Comparison of ENCODE assay signal across 12 mouse cellular contexts in genomic region chr14:27821801-27822200, GRCm38 (mm10).
A peak's percentile ranks its signal among the peaks of the same experiment; 100 is the strongest.
DNase-seq lines count a peak whose midpoint lies in the region; ATAC-seq and TF ChIP-seq lines count a peak whose summit lies in the region.
"Had no signal": no experiment of that assay in that cellular context is flagged by ENCODE, and none has a peak within 500 bp of the region (broad histone marks: within the 10 kb centered on the region; RNA-seq: fewer than 3 reads in every experiment).

No protein-coding gene starts in this region.

- ATAC-seq in intestine, postnatal 0 days = no peak
- no peak for ATAC-seq in intestine, embryonic 16.5 days
- no peak for ATAC-seq in granulocyte monocyte progenitor cell, adult 5-6 weeks (replicated peaks; ENCODE audit: poor library complexity, severe bottlenecking)
- ATAC-seq: inflammation-experienced regulatory T-cells, adult 6 months had no signal

- H3K27ac ChIP-seq in intestine, postnatal 0 days (ENCODE audit: low read depth, low read length) = no peak overlapping the region
- H3K27ac ChIP-seq in intestine, embryonic 16.5 days (ENCODE audit: low read length) = no peak overlapping the region
- H3K27ac ChIP-seq: liver, embryonic 15.5 days; neural tube, embryonic 12.5 days had no signal

- H3K9me3 ChIP-seq in intestine, postnatal 0 days (ENCODE audit: control insufficient read depth) = no peaks in the 10 kb centered on the region
- H3K9me3 ChIP-seq in intestine, embryonic 16.5 days (ENCODE audit: control insufficient read depth, low read length) = no peaks in the 10 kb centered on the region
- H3K9me3 ChIP-seq: liver, embryonic 15.5 days; neural tube, embryonic 12.5 days had no signal

- peak; percentile 43 for TF ChIP-seq CTCF in intestine, postnatal 0 days (IDR thresholded peaks at IDR 0.05; ENCODE audit: low read depth)

- H3K27me3 ChIP-seq in intestine, postnatal 0 days (replicated peaks; ENCODE audit: control insufficient read depth, insufficient read depth, low read length) = no peaks in the 10 kb centered on the region
- H3K27me3 ChIP-seq in intestine, embryonic 16.5 days (replicated peaks; ENCODE audit: control insufficient read depth, insufficient read depth, low read length) = no peaks in the 10 kb centered on the region
- H3K27me3 ChIP-seq: liver, embryonic 15.5 days; neural tube, embryonic 12.5 days had no signal

- no peak overlapping the region for H3K4me2 ChIP-seq in intestine, postnatal 0 days (replicated peaks; ENCODE audit: low read depth)
- no peak overlapping the region for H3K4me2 ChIP-seq in intestine, embryonic 16.5 days (ENCODE audit: low read depth, low read length)
- H3K4me2 ChIP-seq: liver, embryonic 15.5 days; neural tube, embryonic 12.5 days had no signal

- no peak overlapping the region for H3K9ac ChIP-seq in intestine, postnatal 0 days (ENCODE audit: low read depth, low read length)
- H3K9ac ChIP-seq in intestine, embryonic 16.5 days (ENCODE audit: low read depth, low read length) = no peak overlapping the region
- H3K9ac ChIP-seq: liver, embryonic 15.5 days; neural tube, embryonic 12.5 days had no signal

- H3K36me3 ChIP-seq in intestine, postnatal 0 days (ENCODE audit: control insufficient read depth, insufficient read depth) = no peaks in the 10 kb centered on the region
- no peaks in the 10 kb centered on the region for H3K36me3 ChIP-seq in intestine, embryonic 16.5 days (ENCODE audit: control insufficient read depth, insufficient read depth, low read length)
- H3K36me3 ChIP-seq: liver, embryonic 15.5 days; neural tube, embryonic 12.5 days had no signal

- peak; percentile 12 for DNase-seq in lung, postnatal 10 days
- no peak for DNase-seq in lung, postnatal 25 days (ENCODE audit: low spot score)
- DNase-seq in brain, adult 2 months (ENCODE audit: low read depth, low spot score) = peak; percentile 79
- DNase-seq in cerebellum, postnatal 14 days = peak; percentile 63 to 72
- no peak for DNase-seq in liver
- DNase-seq: right cerebral cortex, postnatal 4 days had no signal

- H3K4me3 ChIP-seq in intestine, postnatal 0 days (ENCODE audit: low read depth, low read length) = no peak overlapping the region
- H3K4me3 ChIP-seq in intestine, embryonic 16.5 days (ENCODE audit: low read length) = no peak overlapping the region
- H3K4me3 ChIP-seq: liver, embryonic 15.5 days; neural tube, embryonic 12.5 days had no signal

- H3K4me1 ChIP-seq in intestine, postnatal 0 days (replicated peaks; ENCODE audit: control insufficient read depth, insufficient read depth, low read length) = 0 out of 2 replicates have a peak, but pooled peaks cover 5% of the 10 kb centered on the region
- H3K4me1 ChIP-seq in intestine, embryonic 16.5 days (ENCODE audit: control insufficient read depth, insufficient read depth, low read length) = peaks cover 8% of the 10 kb centered on the region; the same call in 1 of the 2 replicates
- H3K4me1 ChIP-seq: liver, embryonic 15.5 days; neural tube, embryonic 12.5 days had no signal

Comparison
In these comparisons a context has a peak if more than half of its experiments do, and no peak if none do; other contexts are left out.
1. DNase-seq: peak in lung, postnatal 10 days (single experiment), brain, adult 2 months (single experiment) and cerebellum, postnatal 14 days (2 of 2); none in lung, postnatal 25 days (single experiment) and liver (single experiment).